Mouse (Mus musculus): ENCODE results near the gene Rasgef1b. TPM values are rescaled to one million over a fixed set of nuclear protein-coding genes. Genes with fewer than 3 reads are reported as not detected.

Gene Rasgef1b
- polyA plus RNA-seq, 1 experiment from 2014 or later = 7.3 TPM

- Histone ChIP-seq H3K4me3 (ENCODE audit: low read length) (no peak overlapping the region), H3K9me3 (ENCODE audit: control insufficient read depth, low read length) (no peaks in the 10 kb centered on the region), H3K36me3 (ENCODE audit: control insufficient read depth, insufficient read depth, low read length) (no peaks in the 10 kb centered on the region), H3K4me2 (ENCODE audit: low read depth, low read length) (no peak overlapping the region), H3K4me1 (ENCODE audit: control insufficient read depth, insufficient read depth, low read length) (peaks cover 2% of the 10 kb centered on the region; the same call in 1 of the 2 replicates), H3K27ac (ENCODE audit: low read length) (no peak overlapping the region), H3K27me3 (replicated peaks; ENCODE audit: control insufficient read depth, insufficient read depth, low read length) (no peaks in the 10 kb centered on the region), H3K9ac (ENCODE audit: low read depth, low read length) (no peak overlapping the region)
- 92% methylated on average over 2 of the region's 2 CpGs for WGBS
- no peak for ATAC-seq
Observed at GRCm38 (mm10) chr5:99332021-99332420, 396.8 kb downstream of the Rasgef1b start.

GRCm38 (mm10) chr5:99329065-99329464 lies 399.8 kb downstream of the Rasgef1b start:
- Histone ChIP-seq H3K27me3 (replicated peaks; ENCODE audit: control insufficient read depth, insufficient read depth, low read length) (no peaks in the 10 kb centered on the region), H3K9ac (ENCODE audit: low read depth, low read length) (no peak overlapping the region), H3K4me2 (ENCODE audit: low read depth, low read length) (no peak overlapping the region), H3K4me1 (ENCODE audit: control insufficient read depth, insufficient read depth, low read length) (peaks cover 8% of the 10 kb centered on the region; the same call in 1 of the 2 replicates), H3K36me3 (ENCODE audit: control insufficient read depth, insufficient read depth, low read length) (no peaks in the 10 kb centered on the region), H3K4me3 (ENCODE audit: low read length) (no peak overlapping the region), H3K9me3 (ENCODE audit: control insufficient read depth, low read length) (no peaks in the 10 kb centered on the region), H3K27ac (ENCODE audit: low read length) (peak overlapping the region; percentile 33; the same call in 1 of the 2 replicates)
- 48% methylated on average over 6 of the region's 6 CpGs for WGBS
- ATAC-seq = peak; percentile 89

- peak overlapping the region; percentile 58 for H3K27ac ChIP-seq (ENCODE audit: low read length)
- no peaks in the 10 kb centered on the region for H3K9me3 ChIP-seq (ENCODE audit: control insufficient read depth, low read length)
- WGBS = 60% methylated on average over 2 of the region's 2 CpGs
- H3K27me3 ChIP-seq (replicated peaks; ENCODE audit: control insufficient read depth, insufficient read depth, low read length) = no peaks in the 10 kb centered on the region
- no peak overlapping the region for H3K4me2 ChIP-seq (ENCODE audit: low read depth, low read length)
- H3K9ac ChIP-seq (ENCODE audit: low read depth, low read length) = no peak overlapping the region
- H3K4me1 ChIP-seq (ENCODE audit: control insufficient read depth, insufficient read depth, low read length) = peaks cover 8% of the 10 kb centered on the region; the same call in 1 of the 2 replicates
- H3K36me3 ChIP-seq (ENCODE audit: control insufficient read depth, insufficient read depth, low read length) = no peaks in the 10 kb centered on the region
- no peak overlapping the region for H3K4me3 ChIP-seq (ENCODE audit: low read length)
- peak; percentile 69 for ATAC-seq
Observed at GRCm38 (mm10) chr5:99327019-99327418, 401.8 kb downstream of the Rasgef1b start.

- Histone ChIP-seq H3K9ac (ENCODE audit: low read depth, low read length) (no peak overlapping the region), H3K27me3 (replicated peaks; ENCODE audit: control insufficient read depth, insufficient read depth, low read length) (no peaks in the 10 kb centered on the region), H3K4me2 (ENCODE audit: low read depth, low read length) (no peak overlapping the region), H3K27ac (ENCODE audit: low read length) (peak overlapping the region; percentile 77), H3K36me3 (ENCODE audit: control insufficient read depth, insufficient read depth, low read length) (no peaks in the 10 kb centered on the region), H3K9me3 (ENCODE audit: control insufficient read depth, low read length) (no peaks in the 10 kb centered on the region), H3K4me3 (ENCODE audit: low read length) (no peak overlapping the region), H3K4me1 (ENCODE audit: control insufficient read depth, insufficient read depth, low read length) (peaks cover 8% of the 10 kb centered on the region; the same call in 1 of the 2 replicates)
- peak; percentile 82 for ATAC-seq
Observed at GRCm38 (mm10) chr5:99325301-99325700, 403.6 kb downstream of the Rasgef1b start.

- no peak overlapping the region for H3K4me3 ChIP-seq (ENCODE audit: low read length)
- H3K9me3 ChIP-seq (ENCODE audit: control insufficient read depth, low read length) = no peaks in the 10 kb centered on the region
- H3K4me1 ChIP-seq (ENCODE audit: control insufficient read depth, insufficient read depth, low read length) = no peaks in the 10 kb centered on the region
- H3K4me2 ChIP-seq (ENCODE audit: low read depth, low read length) = no peak overlapping the region
- ATAC-seq = no peak
- H3K9ac ChIP-seq (ENCODE audit: low read depth, low read length) = no peak overlapping the region
- H3K27ac ChIP-seq (ENCODE audit: low read length) = no peak overlapping the region
- 62% methylated on average over 4 of the region's 4 CpGs for WGBS
- no peaks in the 10 kb centered on the region for H3K27me3 ChIP-seq (replicated peaks; ENCODE audit: control insufficient read depth, insufficient read depth, low read length)
- H3K36me3 ChIP-seq (ENCODE audit: control insufficient read depth, insufficient read depth, low read length) = no peaks in the 10 kb centered on the region
Observed at GRCm38 (mm10) chr5:99320783-99321182, 408.1 kb downstream of the Rasgef1b start.

- Histone ChIP-seq H3K4me2 (ENCODE audit: low read depth, low read length) (no peak overlapping the region), H3K27ac (ENCODE audit: low read length) (no peak overlapping the region), H3K36me3 (ENCODE audit: control insufficient read depth, insufficient read depth, low read length) (no peaks in the 10 kb centered on the region), H3K27me3 (replicated peaks; ENCODE audit: control insufficient read depth, insufficient read depth, low read length) (no peaks in the 10 kb centered on the region), H3K9me3 (ENCODE audit: control insufficient read depth, low read length) (no peaks in the 10 kb centered on the region), H3K9ac (ENCODE audit: low read depth, low read length) (no peak overlapping the region), H3K4me1 (ENCODE audit: control insufficient read depth, insufficient read depth, low read length) (no peaks in the 10 kb centered on the region), H3K4me3 (ENCODE audit: low read length) (no peak overlapping the region)
- WGBS = 83% methylated on average over 4 of the region's 4 CpGs
- ATAC-seq = no peak
Observed at GRCm38 (mm10) chr5:99297939-99298338, 430.9 kb downstream of the Rasgef1b start.

GRCm38 (mm10) chr5:99296348-99296747 lies 432.5 kb downstream of the Rasgef1b start:
- H3K4me3 ChIP-seq (ENCODE audit: low read length) = no peak overlapping the region
- no peak overlapping the region for H3K9ac ChIP-seq (ENCODE audit: low read depth, low read length)
- H3K36me3 ChIP-seq (ENCODE audit: control insufficient read depth, insufficient read depth, low read length) = no peaks in the 10 kb centered on the region
- no peaks in the 10 kb centered on the region for H3K9me3 ChIP-seq (ENCODE audit: control insufficient read depth, low read length)
- no peaks in the 10 kb centered on the region for H3K27me3 ChIP-seq (replicated peaks; ENCODE audit: control insufficient read depth, insufficient read depth, low read length)
- H3K27ac ChIP-seq (ENCODE audit: low read length) = no peak overlapping the region
- H3K4me1 ChIP-seq (ENCODE audit: control insufficient read depth, insufficient read depth, low read length) = no peaks in the 10 kb centered on the region
- 88% methylated on average over 2 of the region's 2 CpGs for whole genome bisulfite sequencing
- H3K4me2 ChIP-seq (ENCODE audit: low read depth, low read length) = no peak overlapping the region
- ATAC-seq = no peak

- peak; percentile 57; the same call in 1 of the 2 replicates for ATAC-seq
- Histone ChIP-seq H3K27me3 (replicated peaks; ENCODE audit: control insufficient read depth, insufficient read depth, low read length) (no peaks in the 10 kb centered on the region), H3K4me1 (ENCODE audit: control insufficient read depth, insufficient read depth, low read length) (no peaks in the 10 kb centered on the region), H3K27ac (ENCODE audit: low read length) (no peak overlapping the region), H3K36me3 (ENCODE audit: control insufficient read depth, insufficient read depth, low read length) (no peaks in the 10 kb centered on the region), H3K9ac (ENCODE audit: low read depth, low read length) (no peak overlapping the region), H3K9me3 (ENCODE audit: control insufficient read depth, low read length) (no peaks in the 10 kb centered on the region), H3K4me3 (ENCODE audit: low read length) (no peak overlapping the region), H3K4me2 (ENCODE audit: low read depth, low read length) (no peak overlapping the region)
- 63% methylated on average over 10 of the region's 10 CpGs for WGBS
Observed at GRCm38 (mm10) chr5:99292287-99292851, 436.5 kb downstream of the Rasgef1b start.

- H3K27ac ChIP-seq (ENCODE audit: low read length) = no peak overlapping the region
- H3K36me3 ChIP-seq (ENCODE audit: control insufficient read depth, insufficient read depth, low read length) = no peaks in the 10 kb centered on the region
- H3K27me3 ChIP-seq (replicated peaks; ENCODE audit: control insufficient read depth, insufficient read depth, low read length) = no peaks in the 10 kb centered on the region
- WGBS = 71% methylated on average over 12 of the region's 12 CpGs
- H3K9me3 ChIP-seq (ENCODE audit: control insufficient read depth, low read length) = no peaks in the 10 kb centered on the region
- no peaks in the 10 kb centered on the region for H3K4me1 ChIP-seq (ENCODE audit: control insufficient read depth, insufficient read depth, low read length)
- H3K9ac ChIP-seq (ENCODE audit: low read depth, low read length) = no peak overlapping the region
- no peak overlapping the region for H3K4me3 ChIP-seq (ENCODE audit: low read length)
- no peak overlapping the region for H3K4me2 ChIP-seq (ENCODE audit: low read depth, low read length)
- ATAC-seq = no peak
Observed at GRCm38 (mm10) chr5:99291084-99291830, 437.6 kb downstream of the Rasgef1b start.
